Mouse (Mus musculus): Measurements from ENCODE around the gene Speg. TPM values are rescaled to one million over a fixed set of nuclear protein-coding genes. Genes with fewer than 3 reads are reported as not detected.

The Speg gene
- polyA plus RNA-seq (2017; shearing (Covaris generic)) = under 1 TPM in 1 of 3 experiments, not detected in 2; 0.34 TPM

DNA sequence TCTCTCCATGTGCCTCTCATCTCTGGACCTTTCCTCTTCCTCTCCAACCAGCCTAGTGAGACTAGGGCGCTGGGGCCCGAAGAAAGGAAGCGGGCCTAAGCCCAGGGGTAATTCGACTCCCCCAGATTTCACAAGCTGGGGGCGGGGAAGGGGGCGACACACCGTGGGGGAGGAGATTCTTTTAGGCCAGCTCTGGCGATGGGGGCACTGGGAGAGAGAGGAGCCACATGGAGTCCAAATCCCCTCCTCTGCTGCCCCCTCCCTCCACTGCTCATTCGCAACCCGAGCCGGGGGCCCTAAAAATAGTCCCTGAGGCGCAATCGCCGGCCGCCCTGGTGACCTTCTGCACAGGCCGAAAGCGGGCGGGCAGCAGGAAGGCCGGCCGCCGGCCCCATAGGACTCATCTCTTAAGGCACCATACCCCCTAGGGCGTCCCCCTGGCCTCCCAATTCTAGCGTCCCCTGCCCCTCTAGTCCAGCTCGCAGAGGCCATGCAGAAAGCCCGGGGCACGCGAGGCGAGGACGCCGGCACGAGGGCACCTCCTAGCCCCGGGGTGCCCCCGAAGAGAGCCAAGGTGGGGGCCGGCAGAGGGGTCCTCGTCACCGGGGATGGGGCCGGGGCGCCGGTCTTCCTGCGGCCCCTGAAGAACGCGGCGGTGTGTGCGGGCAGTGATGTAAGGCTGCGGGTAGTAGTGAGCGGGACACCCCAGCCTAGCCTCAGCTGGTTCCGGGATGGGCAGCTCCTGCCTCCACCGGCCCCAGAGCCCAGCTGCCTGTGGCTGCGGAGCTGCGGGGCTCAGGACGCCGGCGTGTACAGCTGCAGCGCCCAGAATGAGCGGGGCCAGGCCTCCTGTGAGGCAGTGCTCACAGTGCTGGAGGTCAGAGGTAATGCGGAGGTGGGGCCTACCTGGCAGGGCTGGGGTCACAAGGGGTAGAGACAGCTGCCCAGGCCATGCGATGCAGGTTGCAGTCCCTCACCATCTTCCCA is at the start of gene Speg:
TSS of gene Speg (plus strand) at position 348 of the 987 bp plus-strand sequence.
- ATAC-seq = no peak

DNA sequence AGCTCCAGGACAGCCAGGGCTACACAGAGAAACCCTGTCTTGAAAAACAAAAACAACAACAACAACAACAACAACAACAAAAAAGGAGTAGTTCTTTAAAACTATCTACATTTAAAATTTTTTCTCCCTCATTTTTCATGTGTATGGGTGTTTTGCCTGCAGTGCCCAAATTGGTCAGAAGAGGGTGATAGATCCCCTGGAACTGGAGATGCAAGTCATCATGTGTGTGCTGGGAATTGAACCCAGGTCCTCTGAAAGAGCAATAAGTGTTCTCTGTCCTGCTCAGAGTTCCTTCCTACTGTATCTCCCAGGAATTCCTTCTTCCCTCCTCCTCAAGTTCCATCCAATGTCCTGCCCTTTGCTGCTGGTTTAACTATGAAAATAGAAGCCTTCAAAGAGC is 47.6 kb upstream of the Speg start:
- ATAC-seq = no peak

DNA sequence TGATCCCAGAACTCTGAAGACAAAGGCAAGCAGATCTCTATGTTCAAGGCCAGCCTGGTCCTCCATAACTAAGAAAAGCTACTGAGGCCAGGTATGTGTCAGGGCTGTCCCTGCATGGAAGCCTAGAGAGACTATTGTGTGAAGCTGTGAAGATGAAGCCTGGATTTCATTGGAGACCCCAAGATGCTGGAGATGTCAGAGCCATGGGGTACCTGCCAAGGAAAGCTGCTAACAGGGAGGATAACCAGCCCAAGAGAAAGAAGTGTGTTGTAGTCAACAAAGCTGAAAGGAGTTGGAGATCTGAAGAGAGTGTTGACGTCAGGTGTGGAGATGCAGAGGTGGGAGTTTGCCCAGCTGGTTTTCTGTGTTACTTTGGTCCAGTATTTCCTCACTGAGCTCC is 43.8 kb upstream of the Speg start:
- ATAC-seq = no peak

DNA sequence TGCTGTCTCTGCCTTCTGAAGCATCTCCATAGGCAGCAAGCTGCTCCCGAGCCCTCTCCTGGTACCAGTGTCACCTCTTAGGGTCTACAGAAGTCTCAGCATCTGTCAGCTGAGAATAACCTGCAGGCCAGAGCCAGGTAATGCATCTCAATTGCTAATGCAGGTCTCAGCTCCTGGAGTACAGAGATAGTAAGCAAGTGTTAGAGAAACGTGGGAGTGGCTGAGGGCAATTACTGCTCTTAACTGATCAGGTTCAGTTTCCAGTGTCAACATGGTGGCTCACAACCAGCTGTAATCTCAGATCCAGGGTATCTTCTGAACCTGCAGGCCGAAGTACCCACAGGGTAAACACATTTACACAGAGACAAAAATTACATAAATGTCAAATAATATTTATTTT is 38.6 kb upstream of the Speg start:
- no peak for ATAC-seq

DNA sequence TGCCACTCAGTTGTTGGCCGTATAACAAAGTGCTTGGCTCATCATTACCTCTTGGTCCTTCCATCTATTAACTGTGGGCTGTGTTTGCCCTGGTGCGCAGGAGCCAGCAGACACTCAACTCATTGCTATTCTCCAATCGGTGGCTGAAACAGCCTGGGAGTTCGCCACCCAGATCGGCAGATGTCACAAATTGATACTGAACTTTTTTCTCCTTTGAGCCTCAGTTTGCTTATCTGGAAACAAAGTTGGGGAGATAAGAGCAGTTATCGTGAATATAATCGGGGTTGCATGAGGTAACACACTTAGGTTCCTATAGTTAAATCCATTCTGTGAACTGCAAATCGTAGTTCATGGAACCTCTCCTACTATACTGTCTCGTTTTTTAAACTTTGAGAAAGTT is 38.0 kb upstream of the Speg start:
- no peak for ATAC-seq

DNA sequence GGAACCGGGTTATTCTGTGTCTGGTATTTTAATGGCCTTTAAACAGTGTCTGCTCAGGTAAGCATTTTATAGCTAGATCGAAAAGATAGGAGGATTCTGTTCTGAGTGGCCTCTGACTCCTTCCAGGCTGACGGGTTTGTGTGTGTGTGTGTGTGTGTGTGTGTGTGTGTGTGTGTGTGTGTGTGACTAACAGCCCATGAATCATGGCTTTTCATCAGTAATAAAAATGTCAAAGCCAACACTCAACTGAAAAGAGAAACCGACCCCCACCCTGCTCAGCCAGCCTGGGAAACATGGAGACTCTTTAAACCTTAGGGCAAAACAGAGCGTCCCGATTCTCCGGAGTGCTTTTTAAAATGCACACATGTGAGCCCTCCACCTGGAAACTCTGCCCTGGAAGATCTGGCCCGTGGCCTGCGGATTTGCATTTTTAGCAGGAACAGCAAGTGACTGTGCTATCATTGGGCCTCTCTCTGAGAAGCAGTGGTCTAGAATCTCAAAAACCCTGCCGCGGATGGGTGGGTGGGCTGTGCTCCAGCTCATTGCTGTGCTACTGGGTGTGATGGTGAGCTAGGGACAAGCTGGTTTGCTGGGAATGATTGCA is 36.9 kb upstream of the Speg start:
- no peak for ATAC-seq

DNA sequence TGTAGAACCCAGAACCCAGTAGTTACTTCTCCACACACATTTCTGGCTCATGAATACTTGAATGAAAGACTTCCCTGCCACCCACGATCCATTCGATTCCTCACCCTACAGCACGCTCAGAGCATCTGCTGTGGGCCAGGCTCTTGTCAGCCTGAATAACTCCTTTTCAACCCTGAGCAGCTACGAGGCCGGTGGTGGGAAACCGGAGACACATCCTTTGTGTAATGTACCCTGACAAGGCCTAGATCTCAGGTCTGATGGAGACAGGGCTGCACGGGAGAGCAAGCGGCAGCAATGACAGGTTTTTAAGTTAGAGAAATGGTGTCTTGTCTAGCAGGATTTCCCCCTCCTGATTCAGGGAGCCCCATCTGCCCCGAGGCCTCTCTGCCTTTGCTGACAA is 35.8 kb upstream of the Speg start:
- no peak for ATAC-seq

DNA sequence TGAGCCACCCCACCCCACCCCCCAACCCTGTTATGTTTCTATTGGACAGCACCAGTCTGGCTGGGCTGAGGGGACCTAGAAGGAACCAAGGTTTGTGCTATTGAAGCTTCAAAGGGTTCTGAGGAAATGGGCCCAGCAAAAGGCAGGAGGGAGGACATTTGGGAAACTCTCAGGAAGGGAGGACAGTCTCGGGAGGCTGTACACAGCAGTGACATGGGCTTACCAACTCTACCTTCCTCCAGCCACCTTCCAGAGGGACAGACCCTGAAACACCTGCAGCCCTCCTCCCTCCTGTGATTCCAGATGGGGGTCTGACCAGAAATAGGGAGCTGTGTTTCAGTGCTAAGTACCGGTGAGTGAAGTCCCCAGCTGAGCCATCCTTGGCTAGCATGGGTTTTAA is 34.6 kb upstream of the Speg start:
- no peak for ATAC-seq

DNA sequence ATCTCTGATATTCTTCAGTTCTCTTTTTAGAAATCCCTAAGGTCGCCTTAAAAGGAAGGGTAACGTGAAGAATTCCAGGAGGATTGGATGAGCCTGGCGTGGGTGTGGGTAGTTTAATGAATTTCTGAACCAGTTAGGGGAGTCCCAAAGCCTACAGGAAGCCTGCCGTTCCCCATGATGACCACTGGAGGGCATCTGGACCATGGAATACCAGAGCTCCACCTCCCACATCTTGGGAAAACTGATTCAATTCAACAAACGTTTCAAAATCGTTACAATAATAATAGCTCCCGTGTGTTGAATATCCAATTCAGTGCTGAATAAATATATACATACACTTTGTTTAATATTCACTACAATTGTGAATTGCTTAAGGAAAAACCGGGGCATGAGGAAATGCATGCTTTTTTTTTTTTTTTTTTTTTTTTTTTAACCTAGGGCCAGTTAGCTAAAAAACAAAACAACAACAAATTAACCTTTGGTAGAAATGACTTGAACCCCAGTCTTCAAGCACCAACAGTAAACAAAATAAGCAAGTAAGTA is 32.2 kb upstream of the Speg start:
- ATAC-seq = no peak

DNA sequence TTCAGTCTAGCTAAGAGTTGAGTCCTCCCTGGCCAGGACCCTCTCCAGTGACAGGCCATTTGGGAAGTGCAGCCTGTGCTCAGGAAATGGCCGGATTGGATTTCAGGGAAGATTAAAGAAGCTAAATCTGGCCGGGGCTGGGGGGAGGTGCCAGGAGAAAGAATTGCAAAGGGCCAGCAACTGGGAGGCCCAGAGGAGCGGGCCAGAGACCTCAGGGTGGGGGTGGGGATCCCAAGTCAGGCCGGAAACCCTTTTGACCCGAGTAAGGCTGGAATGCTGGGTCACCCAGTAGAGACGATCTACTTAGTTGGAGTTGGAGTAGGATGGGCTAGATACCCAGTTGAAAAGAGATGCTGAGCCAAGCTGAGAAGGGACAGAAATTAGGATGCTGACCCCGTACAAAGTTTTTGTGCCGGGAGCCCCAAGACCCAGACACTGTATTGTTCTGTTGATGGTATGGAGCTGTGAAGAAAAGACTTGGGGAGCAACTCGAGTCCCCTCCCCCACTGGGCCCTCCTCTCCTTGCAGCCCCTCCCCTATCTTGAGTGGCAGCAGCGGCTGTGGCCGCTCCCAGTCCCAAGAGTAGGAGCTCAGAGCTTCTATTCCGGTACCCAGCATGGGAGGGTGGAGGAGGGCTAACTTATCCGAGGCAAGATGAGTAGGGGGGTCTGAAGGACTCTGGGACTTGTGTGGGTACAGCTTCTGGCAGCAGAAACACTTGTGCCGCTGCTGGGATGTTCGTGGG is 30.6 kb upstream of the Speg start:
- no peak for ATAC-seq

DNA sequence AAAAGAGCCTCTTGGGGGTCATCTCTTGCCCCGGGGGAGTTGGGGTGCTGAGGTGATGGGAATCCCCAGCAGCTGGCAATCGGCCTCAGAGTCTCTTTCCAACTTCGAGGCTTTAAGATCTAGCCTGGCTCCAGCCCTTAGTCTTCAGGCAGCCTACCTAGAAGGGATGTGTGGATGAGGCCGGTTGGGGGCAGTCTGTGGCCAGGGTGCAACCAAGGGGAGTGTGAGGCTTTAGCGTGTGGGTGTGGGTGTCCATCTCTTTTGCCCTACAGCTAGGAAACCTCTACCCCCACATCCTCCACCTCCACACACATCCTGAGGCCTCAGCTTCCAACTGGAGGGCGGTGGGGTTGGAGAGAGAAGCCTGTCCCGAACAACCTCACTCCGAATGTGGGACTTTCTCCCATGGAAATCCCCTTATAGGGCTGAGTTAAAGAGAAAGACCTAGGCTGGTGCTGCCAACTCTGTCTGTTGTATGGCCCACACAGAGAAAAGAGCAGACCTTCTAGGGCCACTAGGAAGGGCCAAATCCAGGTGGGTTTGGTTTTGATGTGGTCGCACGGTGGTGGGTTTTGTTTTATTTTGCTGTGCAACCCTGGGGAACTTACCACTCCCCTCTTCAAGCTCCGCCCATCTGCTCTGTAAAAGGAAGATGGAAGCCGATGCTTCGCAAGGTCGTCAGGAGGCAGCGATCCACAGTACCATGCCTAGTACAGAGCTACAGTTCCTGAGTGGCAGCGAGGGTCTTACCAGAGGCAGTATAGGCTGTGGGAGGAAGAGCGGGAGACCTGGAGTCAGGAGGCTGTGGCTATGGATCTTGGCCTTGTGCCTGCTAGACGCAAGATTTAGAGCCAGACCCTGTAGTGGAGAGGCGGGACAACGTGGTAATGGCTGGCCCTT is 29.8 kb upstream of the Speg start:
- ATAC-seq = no peak

DNA sequence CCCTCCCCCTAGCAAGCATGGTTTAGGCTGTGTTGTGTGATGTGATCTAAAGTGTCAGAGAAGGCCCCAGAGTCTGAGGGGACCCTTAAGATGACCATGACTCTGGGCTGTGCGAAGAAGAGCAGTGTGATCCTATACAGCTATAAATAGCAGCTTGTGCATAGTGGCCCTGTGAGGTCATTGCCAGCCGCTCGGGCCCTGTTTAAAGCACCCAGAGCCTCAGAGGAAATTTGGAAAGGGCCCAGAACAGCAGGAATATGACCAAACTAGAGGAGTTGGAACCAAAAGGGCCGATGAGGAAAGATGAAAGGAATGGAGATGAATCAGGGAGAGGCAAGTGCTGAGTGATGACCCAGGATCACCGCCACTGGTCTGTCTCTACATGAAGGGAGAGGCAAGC is 27.8 kb upstream of the Speg start:
- no peak for ATAC-seq

DNA sequence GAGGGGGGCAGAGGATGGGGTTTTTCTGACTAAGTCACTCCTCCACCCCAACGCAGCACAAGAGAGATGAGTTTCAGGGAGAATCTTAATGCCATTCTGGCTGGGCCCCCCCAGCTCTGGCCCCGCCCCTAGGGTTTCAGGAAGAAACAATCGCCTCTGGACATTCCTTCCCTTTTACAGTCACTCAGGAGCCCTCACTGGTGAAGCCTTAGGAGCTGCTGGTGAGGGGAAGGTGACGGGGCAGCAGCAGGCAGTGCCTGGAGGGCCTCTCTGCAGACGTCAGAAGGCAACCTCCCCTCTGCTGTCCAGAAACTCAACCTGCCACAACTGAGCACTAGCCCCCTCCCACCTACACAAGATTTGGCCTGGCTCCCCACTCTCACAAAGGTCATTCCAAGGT is 25.8 kb upstream of the Speg start:
- ATAC-seq = no peak

DNA sequence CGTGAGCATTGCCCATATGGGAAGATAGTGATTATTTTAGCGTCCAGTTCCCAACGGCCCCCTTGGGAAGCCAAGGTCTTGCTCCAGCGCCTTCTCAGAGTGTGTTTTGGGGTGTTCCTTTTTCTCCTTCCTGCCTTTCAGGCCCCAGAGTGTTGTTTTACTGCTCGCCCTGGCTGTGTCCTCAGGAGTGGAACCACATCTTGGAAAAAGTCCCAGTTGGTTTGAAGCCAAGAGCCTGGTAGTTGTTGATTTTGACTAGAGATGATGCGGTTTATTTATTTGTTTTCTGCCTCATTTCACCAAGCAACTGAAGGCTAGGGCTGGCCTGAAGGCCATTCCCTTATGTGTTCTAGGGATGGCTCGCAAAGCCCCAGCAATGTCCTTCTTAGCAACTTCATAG is 17.8 kb upstream of the Speg start:
- ATAC-seq = no peak

DNA sequence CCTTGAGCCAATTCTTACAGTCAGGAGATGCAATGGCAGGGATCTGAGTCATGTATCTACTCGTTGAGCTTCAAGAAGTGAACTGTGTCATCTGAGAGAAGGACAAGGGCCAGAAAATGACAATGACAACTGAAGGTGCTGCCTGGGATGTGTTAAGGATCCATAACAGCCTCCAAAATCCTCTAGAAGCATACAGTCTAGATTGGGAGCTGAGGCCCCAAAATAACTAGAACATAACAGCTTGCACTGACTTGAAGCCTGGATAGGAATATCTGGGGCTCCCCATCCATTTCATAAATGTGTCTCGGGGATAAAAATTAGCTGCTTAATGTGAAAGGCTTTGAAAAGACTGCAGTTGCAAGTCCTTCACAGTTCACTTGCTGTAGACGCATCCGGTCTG is 17.1 kb upstream of the Speg start:
- no peak for ATAC-seq

DNA sequence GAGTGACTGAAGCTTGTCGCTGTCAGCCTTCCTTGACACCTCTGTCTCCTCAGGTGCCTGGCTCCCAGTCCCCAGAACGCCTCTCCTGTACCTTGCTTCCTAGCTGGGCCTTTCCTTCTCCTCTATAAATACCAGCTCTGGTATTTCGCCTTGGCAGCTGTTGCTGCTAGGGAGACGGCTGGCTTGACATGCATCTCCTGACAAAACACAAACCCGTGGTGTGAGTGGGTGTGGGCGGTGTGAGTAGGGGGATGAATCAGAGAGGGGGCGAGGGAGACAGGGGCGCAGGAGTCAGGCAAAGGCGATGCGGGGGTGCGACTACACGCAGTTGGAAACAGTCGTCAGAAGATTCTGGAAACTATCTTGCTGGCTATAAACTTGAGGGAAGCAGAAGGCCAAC is 15.8 kb upstream of the Speg start:
- no peak for ATAC-seq

DNA sequence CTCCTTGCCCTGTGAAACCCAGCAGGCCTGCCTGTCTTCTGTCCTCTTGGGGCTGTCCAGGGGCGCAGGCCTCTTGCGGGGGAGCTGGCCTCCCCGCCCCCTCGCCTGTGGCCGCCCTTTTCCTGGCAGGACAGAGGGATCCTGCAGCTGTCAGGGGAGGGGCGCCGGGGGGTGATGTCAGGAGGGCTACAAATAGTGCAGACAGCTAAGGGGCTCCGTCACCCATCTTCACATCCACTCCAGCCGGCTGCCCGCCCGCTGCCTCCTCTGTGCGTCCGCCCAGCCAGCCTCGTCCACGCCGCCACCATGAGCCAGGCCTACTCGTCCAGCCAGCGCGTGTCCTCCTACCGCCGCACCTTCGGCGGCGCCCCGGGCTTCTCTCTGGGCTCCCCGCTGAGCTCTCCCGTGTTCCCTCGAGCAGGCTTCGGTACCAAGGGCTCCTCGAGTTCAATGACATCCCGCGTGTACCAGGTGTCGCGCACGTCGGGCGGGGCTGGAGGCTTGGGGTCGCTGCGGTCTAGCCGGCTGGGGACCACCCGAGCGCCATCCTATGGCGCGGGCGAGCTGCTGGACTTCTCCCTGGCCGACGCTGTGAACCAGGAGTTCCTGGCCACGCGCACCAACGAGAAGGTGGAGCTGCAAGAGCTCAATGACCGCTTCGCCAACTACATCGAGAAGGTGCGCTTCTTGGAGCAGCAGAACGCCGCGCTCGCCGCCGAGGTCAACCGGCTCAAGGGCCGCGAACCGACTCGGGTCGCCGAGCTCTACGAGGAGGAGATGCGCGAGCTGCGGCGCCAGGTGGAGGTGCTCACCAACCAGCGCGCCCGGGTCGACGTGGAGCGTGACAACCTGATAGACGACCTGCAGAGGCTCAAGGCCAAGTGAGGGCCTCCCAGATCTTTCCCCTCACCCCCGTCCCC is 14.7 kb upstream of the Speg start, which contains the start of gene Des:
TSS of gene Des (plus strand) at position 218 of the 920 bp plus-strand sequence.
- ATAC-seq = no peak

DNA sequence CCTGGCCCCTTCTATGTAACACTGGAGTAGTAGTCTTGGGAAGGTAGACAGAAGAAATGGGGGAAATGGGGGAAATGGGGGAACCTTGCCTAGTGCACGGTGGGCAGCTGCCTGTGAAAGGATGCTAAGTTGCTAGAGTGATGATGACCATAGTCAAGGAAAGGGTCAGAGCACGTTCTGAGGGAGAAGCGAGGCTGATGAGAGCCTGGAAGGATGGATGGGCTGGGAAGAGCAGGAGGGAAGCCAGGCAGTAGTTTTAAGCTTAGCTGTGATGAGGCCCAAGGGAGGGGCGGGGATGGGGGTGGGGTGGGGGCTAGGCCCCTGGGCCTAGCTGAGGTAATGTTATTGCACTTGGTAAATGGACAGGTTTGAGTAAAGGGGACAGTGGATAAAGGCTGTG is 14.0 kb upstream of the Speg start:
- no peak for ATAC-seq

DNA sequence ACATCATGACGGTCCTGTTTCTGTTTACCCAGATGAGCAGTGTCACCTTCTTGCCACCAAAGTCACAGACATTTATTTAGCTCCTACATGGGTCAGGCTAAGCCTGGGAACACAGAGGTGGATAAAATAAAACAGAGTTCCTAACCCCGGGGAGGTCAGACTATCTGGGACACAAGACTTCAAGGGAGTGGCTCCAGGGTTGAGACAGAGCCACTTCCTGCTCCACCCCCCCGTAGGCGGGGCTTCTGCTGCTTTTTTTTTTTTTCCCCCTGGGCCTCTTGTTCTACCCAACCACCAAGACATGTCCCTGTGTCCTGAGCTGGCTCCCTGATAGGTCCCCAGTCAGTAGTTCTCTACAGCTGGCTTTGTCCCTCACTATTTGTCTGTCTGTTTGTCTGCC is 13.3 kb upstream of the Speg start:
- ATAC-seq = no peak

DNA sequence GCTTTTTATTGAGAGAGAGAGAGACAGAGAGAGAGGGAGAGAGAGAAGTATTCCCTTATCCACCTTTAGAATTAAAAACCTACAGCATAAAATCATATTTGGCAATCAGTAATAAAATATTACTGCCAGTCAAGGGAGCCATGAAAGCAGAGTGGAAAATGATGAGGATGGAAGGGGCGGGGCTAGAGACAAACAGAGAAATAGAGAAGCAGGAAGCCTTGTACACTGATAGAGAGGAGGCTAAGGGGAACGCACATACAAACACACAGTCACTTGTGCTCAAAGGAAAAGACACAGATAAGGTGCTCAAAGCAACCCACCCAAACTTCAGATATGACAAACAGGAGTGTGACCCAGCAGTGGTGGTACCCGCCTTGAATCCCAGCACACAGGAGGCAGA is 11.2 kb upstream of the Speg start:
- ATAC-seq = no peak

All from inflammation-experienced regulatory T-cells, adult 6 months (primary cell).